Mouse (Mus musculus) myocyte (in vitro differentiated cells): ENCODE results near the gene Vav2. TPM values are rescaled to one million over a fixed set of nuclear protein-coding genes. Genes with fewer than 3 reads are reported as not detected.
A peak's percentile ranks its signal among the peaks of the same experiment; 100 is the strongest.

Experiments
- H3K27me3 ChIP-seq: one replicate; pipeline ENCODE4 v1.6.1; 2011; ENCODE audit not compliant: control insufficient read depth, insufficient read depth, insufficient read length
- H3K36me3 ChIP-seq: one replicate; pipeline ENCODE4 v1.6.1; 2011; ENCODE audit not compliant: control insufficient read depth, insufficient read depth
- H3K4me2 ChIP-seq: one replicate; pipeline ENCODE4 v1.6.1; 2011; ENCODE audit warnings: low read depth, control low read depth
- H3K4me3 ChIP-seq: one replicate; pipeline ENCODE4 v1.5.1; 2011; ENCODE audit warnings: mild to moderate bottlenecking, control low read depth, moderate library complexity
- H3K79me2 ChIP-seq: one replicate; pipeline ENCODE4 v1.6.1; 2011; ENCODE audit not compliant: control insufficient read depth, insufficient read depth
- H3ac ChIP-seq: one replicate; pipeline ENCODE4 v1.6.1; 2011; ENCODE audit not compliant: control insufficient read depth, insufficient read length
- CEBPB ChIP-seq: IDR thresholded peaks from 2 replicates; pipeline ENCODE4 v1.6.1; 2011; ENCODE audit warnings: mild to moderate bottlenecking, moderate library complexity; ENCODE audit not compliant: poor library complexity, insufficient read depth, severe bottlenecking
- E2F4 ChIP-seq: IDR thresholded peaks from one replicate; pipeline ENCODE4 v1.6.1; 2011; ENCODE audit warnings: mild to moderate bottlenecking, control low read depth, moderate library complexity; ENCODE audit not compliant: insufficient read depth
- MAX ChIP-seq: IDR thresholded peaks from one replicate; pipeline ENCODE4 v1.6.1; 2011; ENCODE audit warnings: low read depth, mild to moderate bottlenecking, control low read depth
- MYOD1 ChIP-seq, 3 experiments: IDR thresholded peaks; one replicate each; pipeline ENCODE4 v1.6.1; 2011; ENCODE audit warnings: control low read depth in 2 of 3, low read depth in 2 of 3, mild to moderate bottlenecking in 2 of 3, moderate library complexity in 1 of 3; ENCODE audit not compliant: insufficient read length in 2 of 3, control insufficient read depth in 1 of 3
- MYOG ChIP-seq, 3 experiments: IDR thresholded peaks; one replicate each; pipeline ENCODE4 v1.6.1; 2011; ENCODE audit warnings: control low read depth in 2 of 3, low read depth in 2 of 3, mild to moderate bottlenecking in 2 of 3; ENCODE audit not compliant: insufficient read length in 2 of 3, control insufficient read depth in 1 of 3, insufficient read depth in 1 of 3
- POLR2A ChIP-seq: IDR thresholded peaks from one replicate; pipeline ENCODE4 v1.6.1; 2011; ENCODE audit warnings: low read depth, mild to moderate bottlenecking, control low read depth, moderate library complexity; ENCODE audit not compliant: insufficient read length
- POLR2AphosphoS2 ChIP-seq: IDR thresholded peaks from one replicate; pipeline ENCODE4 v1.6.1; 2011; ENCODE audit warnings: low read depth, control low read depth; ENCODE audit not compliant: insufficient read length
- REST ChIP-seq: IDR thresholded peaks from one replicate; pipeline ENCODE4 v1.6.1; 2011; ENCODE audit warnings: mild to moderate bottlenecking, control low read depth, moderate library complexity; ENCODE audit not compliant: insufficient read depth, insufficient read length
- SRF ChIP-seq: IDR thresholded peaks from one replicate; pipeline ENCODE4 v1.6.1; 2011; ENCODE audit warnings: low read depth; ENCODE audit not compliant: control insufficient read depth, insufficient read length
- TCF12 ChIP-seq: IDR thresholded peaks from one replicate; pipeline ENCODE4 v1.6.1; 2011; ENCODE audit warnings: mild to moderate bottlenecking, control low read depth; ENCODE audit not compliant: poor library complexity, insufficient read depth, severe bottlenecking
- TCF3 ChIP-seq: IDR thresholded peaks from one replicate; pipeline ENCODE4 v1.6.1; 2011; ENCODE audit warnings: low read depth, control low read depth; ENCODE audit not compliant: insufficient read length
- USF1 ChIP-seq: IDR thresholded peaks from one replicate; pipeline ENCODE4 v1.6.1; 2011; ENCODE audit warnings: low read depth, mild to moderate bottlenecking, control low read depth, moderate library complexity
- polyA plus RNA-seq: library from polyadenylated mRNA; unstranded; fragments of >200 nt; fragmentation: generic; extraction: Trizol; gene quantifications from one replicate; pipeline ENCODE4 v1.2.1, GENCODE M21; 2012; ENCODE audit warnings: missing spikeins

Vav2 gene
- polyA plus RNA-seq, 1 experiment: 14.1 TPM

- Histone ChIP-seq H3K27me3 (no peaks in the 10 kb centered on the region), H3K36me3 (no peaks in the 10 kb centered on the region), H3K4me3 (no peak overlapping the region), H3K4me2 (no peak overlapping the region), H3ac (no peak overlapping the region), H3K79me2 (peaks cover 61% of the 10 kb centered on the region)
- TF ChIP-seq POLR2A (no peak), POLR2AphosphoS2 (no peak), MYOG (IDR thresholded peaks at IDR 0.05; ENCODE audit: control insufficient read depth in 1 of 3, insufficient read depth in 1 of 3, insufficient read length in 2 of 3, low read depth in 2 of 3) (no peak), CEBPB (no peak), TCF3 (no peak)
These were observed 16.2 kb downstream of the Vav2 start for GRCm38 (mm10) chr2:27410518-27411140.

GRCm38 (mm10) chr2:27408194-27408593, 18.6 kb downstream of the Vav2 start:
- H3K4me3 ChIP-seq: no peak overlapping the region
- H3K79me2 ChIP-seq: peaks cover 66% of the 10 kb centered on the region
- H3K4me2 ChIP-seq: no peak overlapping the region
- H3K27me3 ChIP-seq: no peaks in the 10 kb centered on the region
- TF ChIP-seq TCF3 (no peak), POLR2AphosphoS2 (no peak), TCF12 (no peak), USF1 (no peak), SRF (no peak), MYOD1 (IDR thresholded peaks at IDR 0.05; ENCODE audit: control insufficient read depth in 1 of 3, insufficient read length in 2 of 3, low read depth in 2 of 3) (no peak), MAX (no peak), POLR2A (no peak), MYOG (IDR thresholded peaks at IDR 0.05; ENCODE audit: control insufficient read depth in 1 of 3, insufficient read depth in 1 of 3, insufficient read length in 2 of 3, low read depth in 2 of 3) (no peak), REST (no peak), E2F4 (no peak), CEBPB (no peak)
- no peak overlapping the region for H3ac ChIP-seq
- no peaks in the 10 kb centered on the region for H3K36me3 ChIP-seq

GRCm38 (mm10) chr2:27406928-27407327, 19.9 kb downstream of the Vav2 start:
- TF ChIP-seq SRF (no peak), MYOG (IDR thresholded peaks at IDR 0.05; ENCODE audit: control insufficient read depth in 1 of 3, insufficient read depth in 1 of 3, insufficient read length in 2 of 3, low read depth in 2 of 3) (no peak), USF1 (no peak), E2F4 (no peak), MYOD1 (IDR thresholded peaks at IDR 0.05; ENCODE audit: control insufficient read depth in 1 of 3, insufficient read length in 2 of 3, low read depth in 2 of 3) (no peak), POLR2AphosphoS2 (no peak), MAX (no peak), CEBPB (no peak), REST (no peak), POLR2A (no peak)
- H3K4me3 ChIP-seq: no peak overlapping the region
- H3K79me2 ChIP-seq: peaks cover 58% of the 10 kb centered on the region
- H3ac ChIP-seq: no peak overlapping the region
- no peaks in the 10 kb centered on the region for H3K27me3 ChIP-seq
- no peaks in the 10 kb centered on the region for H3K36me3 ChIP-seq
- no peak overlapping the region for H3K4me2 ChIP-seq

- TF ChIP-seq TCF3: peak; percentile 22
- TF ChIP-seq TCF12: no peak
- TF ChIP-seq POLR2A: no peak
- TF ChIP-seq MYOG (IDR thresholded peaks at IDR 0.05; ENCODE audit: control insufficient read depth in 1 of 3, insufficient read depth in 1 of 3, insufficient read length in 2 of 3, low read depth in 2 of 3): peak in 2 of 3 experiments; percentile 65 to 93
- no peak for TF ChIP-seq SRF
- no peak for TF ChIP-seq CEBPB
- TF ChIP-seq MAX: no peak
- peak in 2 of 3 experiments; percentile 55 to 89 for TF ChIP-seq MYOD1 (IDR thresholded peaks at IDR 0.05; ENCODE audit: control insufficient read depth in 1 of 3, insufficient read length in 2 of 3, low read depth in 2 of 3)
- Histone ChIP-seq H3K4me2 (no peak overlapping the region), H3K4me3 (no peak overlapping the region)
These were observed 21.5 kb downstream of the Vav2 start for GRCm38 (mm10) chr2:27405094-27405884.

More at GRCm38 (mm10) chr2:27405094-27405884, 21.5 kb downstream of the Vav2 start:
- Histone ChIP-seq H3K27me3 (no peaks in the 10 kb centered on the region), H3K79me2 (peaks cover 50% of the 10 kb centered on the region), H3ac (no peak overlapping the region), H3K36me3 (no peaks in the 10 kb centered on the region)
